Mouse (Mus musculus) ovary, postnatal 14 days (tissue): ENCODE measurements around the gene Serpina10.
"Not testable (repeated sequence)": the region's sequence is repeated elsewhere in the genome, so short reads cannot be mapped to it uniquely, and the experiment has no call there.

Experiments
- DNase-seq: peaks from one replicate; pipeline ENCODE4 v3.0.0; 2022; ENCODE audit warnings: low spot score

The Serpina10 gene

DNA sequence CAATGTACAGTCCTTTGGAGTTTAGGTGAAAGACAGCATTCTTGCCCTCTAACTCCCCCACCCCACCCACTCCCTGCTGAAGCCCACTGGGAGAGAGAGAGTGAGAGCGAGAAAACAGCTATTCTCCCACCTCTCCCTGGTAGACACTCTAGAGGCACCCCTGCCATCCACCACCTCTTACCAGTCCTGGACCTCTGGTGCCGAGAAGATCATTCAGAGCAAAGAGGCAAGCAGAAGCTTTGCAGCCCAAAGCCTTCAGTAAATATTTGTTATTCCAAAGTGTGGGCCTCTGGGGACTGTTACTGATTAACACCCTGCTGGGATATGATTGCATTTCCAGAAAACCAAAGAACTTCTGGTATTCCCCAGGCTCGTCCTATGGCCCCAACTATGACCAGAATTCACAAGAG lies at the start of gene Serpina10:
Gene Serpina10 (minus strand): TSS at position 242 of the 410 bp plus-strand sequence.
- DNase-seq = no peak

DNA sequence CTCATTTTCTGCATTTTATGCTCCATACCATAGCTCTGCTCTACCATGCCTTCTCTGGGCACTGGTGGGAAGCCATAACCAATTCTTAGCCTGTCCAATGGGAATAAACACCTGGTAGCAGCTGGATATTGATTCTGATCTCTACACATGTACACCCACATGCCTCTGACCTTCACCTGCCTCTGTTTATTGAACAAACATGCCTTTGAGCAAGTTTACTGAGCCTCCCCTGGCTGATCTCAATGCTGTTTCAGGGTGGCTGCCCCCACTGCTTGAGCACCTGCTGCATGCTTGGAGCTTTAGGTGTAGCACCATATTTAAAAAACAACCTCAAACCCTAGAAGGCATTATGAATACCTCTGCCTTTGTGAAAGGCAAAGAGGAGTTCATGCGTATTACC lies 48.6 kb upstream of the Serpina10 start:
- not testable (repeated sequence) for DNase-seq

DNA sequence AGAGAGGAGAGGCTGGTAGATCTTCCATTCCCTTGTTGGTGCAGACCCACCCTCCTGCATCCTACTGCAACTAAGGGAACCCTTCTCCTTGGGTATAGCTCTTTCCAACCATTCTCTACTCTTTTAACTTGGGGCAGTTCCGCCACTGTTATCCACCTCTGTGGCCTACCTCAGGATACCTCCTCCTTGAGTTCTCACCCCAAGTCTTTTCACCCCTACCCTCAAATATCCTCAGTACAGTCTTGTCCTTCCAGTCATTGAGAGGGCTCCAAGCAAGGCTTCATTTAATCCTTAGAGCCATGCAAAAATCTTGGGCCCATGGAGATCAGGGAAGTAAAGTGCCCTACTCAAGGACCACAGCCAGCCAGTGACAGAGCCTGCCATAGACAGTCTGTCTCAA lies 44.8 kb upstream of the Serpina10 start, which contains the start of gene Serpina16:
Gene Serpina16 (minus strand): TSS at position 101 of the 400 bp plus-strand sequence.
- DNase-seq = no peak

DNA sequence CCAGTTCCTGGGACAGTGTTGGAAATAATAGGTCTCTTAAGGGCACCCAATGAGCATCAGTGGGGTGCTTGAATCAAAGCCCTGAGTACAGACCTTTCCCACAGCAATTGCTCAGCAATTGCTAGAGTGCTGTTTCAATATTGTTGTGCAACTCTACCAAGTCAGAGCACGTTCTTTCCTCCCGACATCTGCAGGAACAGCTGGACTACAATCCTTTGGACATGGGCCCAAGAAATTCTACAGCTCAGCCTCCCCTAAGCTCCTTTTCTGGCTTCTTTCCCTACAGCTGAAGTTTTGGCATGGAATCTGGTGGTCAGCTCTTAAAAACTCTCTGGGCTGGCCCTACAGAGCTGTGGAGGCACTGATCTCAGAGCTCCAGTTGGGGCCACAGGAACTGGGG lies 41.9 kb upstream of the Serpina10 start:
- peak; percentile 51 for DNase-seq

DNA sequence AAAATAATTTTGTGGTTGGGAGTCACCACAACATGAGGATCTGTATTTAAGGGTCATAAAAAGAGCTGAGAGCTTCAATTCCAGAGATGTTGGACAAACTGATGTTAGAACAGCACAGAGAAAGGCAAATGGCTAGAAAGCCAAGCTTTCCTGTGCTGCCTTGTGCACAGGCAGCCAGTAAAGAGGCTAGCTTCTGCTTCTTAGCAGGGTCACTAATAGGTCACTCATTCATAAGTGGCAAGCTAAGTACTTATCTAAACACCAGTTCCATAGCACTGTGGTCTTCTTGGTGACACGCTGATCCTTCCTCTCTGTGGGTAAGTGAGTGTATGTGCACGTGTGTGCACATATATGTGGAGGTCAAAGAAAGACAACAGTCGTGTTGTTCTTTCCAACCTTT lies 40.2 kb upstream of the Serpina10 start:
- DNase-seq = no peak

DNA sequence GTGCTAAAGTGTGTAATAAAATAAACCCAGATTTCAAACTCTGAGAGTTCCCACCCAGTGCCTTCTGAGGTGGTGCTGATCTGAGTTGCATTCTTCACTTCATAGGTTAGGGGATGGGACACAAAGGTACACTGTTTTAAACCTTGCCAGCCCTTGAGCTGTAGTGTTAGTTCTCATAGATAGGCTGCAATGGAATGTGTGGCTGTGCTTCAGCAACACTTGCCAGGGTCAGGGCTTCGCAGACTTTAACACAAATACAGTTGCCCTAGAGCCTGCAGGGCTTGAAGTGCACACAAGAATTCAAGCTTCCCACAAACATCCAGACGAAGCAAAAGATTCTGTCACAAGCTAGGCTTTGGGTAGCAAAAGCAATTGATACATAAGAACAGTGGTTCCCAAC lies 39.7 kb upstream of the Serpina10 start:
- DNase-seq = no peak

DNA sequence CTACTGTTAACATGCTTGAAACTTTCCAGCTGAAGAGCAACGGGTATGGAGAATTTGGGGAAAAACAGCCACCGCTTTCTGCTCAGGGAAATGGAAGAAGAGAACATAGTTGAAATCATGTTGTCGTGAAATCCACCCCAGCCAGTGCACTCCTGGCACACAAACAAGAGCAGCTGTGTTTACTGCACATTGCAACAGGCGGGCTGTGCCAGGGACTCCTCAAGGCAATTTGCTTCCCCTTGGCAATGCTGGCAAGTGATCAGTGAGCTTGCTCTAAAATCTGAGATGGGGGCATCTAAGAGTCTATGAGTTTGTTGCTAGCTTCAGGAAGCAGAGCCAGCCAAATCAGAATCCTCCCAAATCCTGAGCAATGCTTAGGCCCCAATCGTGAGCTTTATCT lies 39.1 kb upstream of the Serpina10 start:
- DNase-seq = no peak

DNA sequence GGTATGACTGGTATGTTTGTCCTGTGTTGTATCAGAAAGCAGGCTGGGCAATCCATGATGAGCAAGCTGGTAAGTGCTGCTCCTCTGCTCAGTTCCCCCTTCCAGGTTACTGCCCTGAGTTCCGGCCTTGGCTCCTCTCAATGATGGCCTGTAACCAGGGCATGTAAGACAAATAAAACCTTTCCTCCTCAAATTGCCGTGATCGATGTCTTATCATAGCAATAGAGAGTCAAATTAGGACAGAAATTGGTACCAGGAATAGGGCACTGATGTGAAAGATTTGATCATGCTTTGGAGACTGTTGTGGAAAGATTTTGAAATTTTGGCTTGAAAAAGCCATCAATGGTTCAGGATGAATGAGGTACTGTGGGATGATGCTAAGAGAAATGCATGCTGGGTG lies 34.0 kb upstream of the Serpina10 start:
- DNase-seq = no peak

DNA sequence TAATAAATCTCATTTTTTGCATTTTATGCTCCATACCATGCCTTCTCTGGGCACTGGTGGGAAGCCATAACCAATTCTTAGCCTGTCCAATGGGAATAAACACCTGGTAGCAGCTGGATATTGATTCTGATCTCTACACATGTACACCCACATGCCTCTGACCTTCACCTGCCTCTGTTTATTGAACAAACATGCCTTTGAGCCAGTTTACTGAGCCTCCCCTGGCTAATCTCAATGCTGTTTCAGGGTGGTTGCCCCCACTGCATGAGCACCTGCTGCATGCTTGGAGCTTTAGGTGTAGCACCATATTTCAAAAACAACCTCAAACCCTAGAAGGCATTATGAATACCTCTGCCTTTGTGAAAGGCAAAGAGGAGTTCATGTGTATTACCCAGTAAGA lies 30.8 kb upstream of the Serpina10 start:
- not testable (repeated sequence) for DNase-seq

DNA sequence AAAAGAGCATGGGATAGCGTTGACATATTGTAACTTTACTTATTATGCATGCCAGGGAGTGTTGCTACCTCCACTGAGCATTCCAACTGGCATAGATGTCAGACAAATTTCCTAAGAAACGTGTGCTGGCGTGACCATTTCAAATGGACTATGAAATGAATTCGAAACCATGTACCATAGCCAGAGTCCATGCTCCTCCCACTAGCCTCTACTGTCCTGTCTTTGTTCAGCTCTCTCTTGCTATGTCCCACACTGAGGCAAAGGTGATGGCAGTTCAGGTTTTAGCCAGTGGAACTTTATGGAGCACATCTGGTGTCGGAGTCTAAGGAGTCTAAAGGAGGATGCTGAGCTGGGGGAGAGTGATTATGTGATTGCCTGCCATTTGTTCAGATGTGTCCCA lies 28.8 kb upstream of the Serpina10 start:
- DNase-seq = no peak

DNA sequence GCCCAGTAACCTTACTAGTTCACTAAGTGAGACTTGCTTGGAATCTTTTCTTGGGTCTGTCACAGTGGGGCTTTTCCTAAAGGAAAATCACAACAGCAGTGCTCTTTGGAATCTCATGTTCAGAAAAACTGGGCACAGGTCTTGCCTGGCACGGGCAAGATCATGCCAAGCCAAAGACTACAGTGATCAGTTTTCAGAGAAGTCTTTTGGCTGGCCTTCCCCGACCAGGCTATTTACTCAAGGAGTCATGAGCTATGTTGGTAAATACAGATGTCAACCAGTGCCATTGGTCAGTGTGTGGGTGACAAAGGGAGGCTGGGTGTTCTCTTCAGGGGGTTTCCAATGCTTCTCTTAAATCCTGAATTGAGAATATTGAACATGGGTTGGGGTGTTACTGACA lies 27.9 kb upstream of the Serpina10 start:
- DNase-seq = no peak

DNA sequence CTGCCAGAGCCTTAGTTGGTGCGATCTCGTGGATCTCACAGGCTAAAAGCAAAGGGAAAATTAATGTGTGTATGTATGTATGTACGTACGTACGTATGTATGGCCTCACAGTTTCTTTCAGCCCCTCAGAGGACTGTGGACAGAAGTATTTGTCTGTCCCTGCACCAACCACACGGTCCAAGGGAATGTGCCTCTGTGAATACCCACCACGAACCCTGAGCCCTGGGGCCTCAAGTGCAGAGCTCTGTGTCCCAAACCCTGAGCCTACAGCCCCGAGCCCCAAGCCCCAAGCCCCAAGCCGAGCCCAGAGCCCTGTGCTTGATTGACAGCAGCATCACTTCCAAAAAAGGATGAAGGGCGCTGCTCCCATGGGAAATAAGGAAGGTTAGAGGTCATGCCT lies 26.7 kb upstream of the Serpina10 start:
- no peak for DNase-seq

DNA sequence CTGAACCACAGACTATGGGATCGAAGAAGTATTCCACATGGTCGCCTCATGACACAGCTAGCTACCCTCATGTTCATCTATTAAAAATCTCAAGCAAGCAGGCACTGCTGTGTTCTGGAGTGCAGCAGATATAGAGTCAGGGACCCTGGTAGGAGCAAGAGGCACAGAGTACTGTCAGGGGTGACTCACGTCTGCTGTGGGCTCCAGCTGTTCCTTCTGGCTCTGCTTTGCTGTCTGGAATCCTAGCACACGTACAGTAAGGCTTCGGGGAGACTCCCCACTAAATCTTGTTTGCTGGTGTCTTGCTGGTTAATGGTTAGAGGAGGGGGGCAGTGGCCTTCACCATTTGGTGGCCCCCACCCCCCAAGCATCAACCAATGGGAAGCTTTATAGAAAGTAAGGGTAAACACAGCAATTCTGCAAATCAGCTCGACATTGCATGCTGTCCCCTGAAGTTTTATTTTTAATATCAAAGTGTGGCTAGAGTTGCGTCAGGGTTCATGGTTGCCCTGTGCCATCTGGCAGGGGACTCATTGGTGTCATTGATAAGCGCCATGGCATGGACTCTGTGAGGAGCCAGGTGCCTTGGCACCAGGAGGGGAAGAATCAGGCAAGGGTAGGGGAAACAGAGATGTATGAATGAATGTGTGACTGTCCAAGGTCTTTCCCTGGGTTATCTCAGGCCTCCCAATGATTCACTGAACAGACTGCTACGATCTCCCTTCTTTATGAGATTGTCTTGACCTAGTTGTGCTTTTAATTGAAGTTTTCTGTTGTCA lies 25.8 kb upstream of the Serpina10 start, which contains the start of gene Serpina6:
Gene Serpina6 (minus strand): TSS at position 365 of the 779 bp plus-strand sequence.
- no peak for DNase-seq

DNA sequence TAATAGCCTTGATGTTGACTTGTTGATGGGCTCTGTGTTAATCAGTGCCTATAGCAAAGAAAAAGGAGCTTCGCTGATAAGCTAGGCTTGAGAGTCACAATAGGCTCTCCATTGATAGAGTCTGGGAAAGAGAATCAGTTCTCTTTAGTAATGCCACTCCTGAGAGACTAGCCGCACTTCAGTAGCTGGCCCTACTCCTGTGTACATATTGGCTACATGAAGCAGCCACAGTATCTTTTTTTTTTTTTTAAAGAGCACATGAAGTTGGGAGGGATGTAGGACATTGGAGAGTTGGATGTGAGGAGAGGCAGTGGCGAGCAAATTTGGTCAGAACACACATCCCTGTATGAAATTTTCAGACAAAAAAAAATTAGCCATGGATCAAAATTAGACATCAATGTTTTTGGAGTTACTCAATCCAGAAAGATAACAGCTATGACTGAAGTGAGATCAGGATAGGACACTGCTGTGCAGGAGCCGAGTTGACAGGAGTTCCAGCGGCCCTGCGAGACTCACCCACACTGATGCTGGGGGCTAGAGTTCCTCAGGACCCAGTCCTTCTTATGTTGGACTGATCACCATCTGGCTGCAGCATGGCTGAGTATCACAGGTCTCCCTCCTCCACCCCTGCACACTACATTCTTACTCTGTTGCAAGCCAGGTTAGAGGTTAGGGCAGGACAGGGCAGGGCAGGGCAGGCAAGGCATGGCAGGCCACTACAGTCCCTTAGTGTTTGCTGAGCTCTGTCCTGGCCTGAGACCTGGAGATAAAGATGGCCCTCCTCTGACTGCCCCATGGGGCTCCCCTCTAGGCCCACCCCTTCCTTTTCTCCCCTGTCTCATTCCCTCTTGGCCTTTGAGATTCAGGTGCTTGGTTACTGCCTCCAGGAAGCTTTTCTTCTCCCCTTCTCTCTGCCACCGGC lies 24.1 kb upstream of the Serpina10 start:
- DNase-seq = no peak

DNA sequence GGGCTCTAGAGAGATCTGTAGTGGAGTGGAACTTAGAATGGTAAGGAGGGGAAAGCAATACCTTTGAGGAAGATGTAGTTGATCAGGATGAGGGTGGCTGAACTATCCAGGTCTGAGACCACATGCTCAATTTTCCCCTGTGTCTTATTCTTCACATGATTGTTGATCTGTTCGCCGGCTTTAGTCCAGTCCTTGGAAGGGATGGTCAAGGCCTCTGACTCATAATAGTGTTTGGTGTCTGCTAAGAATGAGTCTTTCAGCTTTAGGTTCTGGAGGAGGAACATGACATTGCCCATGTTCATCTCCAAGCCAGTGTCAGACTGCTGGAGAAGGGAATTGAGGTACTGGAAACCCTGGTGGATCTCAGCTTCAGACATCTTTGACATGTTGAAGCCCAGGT lies 22.6 kb upstream of the Serpina10 start:
- DNase-seq = no peak

DNA sequence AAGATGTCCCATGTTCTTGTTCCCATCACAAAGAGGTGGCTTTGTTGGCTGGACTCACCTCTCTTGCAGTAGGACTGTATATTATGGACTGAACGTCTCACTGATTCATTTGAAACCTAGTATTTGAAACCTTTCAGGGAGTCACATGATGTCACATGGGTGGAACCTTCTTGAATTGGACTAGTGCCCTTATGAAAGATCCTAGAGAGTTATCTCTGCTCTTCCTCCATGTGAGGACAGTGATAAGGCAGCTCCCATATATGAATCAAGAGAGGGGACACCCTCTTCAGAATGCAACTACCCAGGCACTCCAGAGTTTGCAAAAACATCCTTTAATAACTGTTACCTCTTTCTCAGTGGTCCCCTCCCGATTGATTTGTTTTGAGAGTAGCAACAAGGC lies 15.1 kb upstream of the Serpina10 start:
- no peak for DNase-seq

DNA sequence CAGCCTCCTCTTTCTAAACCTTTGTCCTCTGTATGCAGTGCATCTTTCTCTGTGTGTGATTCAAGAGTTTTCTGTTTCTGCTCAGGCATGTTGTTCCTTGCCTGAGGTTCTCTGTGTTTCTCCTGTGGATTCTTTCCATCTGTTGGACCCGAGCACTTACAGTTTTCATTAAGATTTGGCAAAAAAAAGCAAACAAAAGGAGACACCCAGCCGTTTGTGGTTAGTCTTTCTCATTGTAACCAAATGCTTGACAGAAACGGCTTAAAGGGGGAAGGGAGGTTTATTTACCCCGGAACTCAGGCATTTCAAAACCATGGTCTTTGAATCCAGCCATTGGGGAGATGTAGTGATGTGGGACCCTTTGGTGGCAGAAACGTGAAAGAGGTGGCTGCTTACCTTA lies 13.4 kb upstream of the Serpina10 start:
- DNase-seq = no peak

DNA sequence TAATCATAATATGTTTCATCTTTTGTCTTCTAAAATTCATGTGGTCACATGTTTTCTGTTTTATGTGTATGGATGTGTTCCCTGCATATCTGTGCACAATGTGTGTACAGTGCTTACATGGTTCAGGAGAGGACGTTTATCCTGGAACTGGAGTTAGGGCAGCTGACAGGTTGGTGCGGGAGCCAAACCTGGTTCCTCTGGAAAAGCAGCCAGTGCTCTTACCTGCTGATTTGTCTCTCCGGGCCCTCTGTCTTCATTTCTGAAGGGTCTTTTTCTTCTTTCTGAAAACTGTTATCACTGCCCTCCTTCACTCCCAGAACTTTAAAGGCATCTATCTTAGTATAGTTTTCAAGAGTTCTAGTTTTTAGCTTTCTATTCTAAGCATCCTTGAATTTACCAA lies 12.6 kb upstream of the Serpina10 start:
- no peak for DNase-seq

DNA sequence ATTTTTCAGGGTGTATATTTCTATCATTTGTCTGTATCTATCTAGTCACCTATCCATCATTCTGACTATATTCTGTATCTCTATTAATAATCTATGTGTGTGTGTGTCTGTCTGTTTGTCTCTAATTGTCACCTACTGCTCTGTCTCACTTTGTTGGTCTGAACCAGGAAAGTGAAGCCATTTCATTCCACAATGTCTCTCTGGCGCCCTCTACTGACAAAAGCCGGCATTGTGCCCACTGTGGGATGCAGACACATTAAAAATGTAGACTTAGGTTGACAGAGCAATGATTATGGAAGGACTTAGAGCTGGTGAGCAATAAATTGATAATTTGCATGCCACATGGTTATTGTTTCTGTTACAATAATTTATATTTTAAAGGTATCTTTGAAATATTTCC lies 12.1 kb upstream of the Serpina10 start:
- peak; percentile 87 for DNase-seq

DNA sequence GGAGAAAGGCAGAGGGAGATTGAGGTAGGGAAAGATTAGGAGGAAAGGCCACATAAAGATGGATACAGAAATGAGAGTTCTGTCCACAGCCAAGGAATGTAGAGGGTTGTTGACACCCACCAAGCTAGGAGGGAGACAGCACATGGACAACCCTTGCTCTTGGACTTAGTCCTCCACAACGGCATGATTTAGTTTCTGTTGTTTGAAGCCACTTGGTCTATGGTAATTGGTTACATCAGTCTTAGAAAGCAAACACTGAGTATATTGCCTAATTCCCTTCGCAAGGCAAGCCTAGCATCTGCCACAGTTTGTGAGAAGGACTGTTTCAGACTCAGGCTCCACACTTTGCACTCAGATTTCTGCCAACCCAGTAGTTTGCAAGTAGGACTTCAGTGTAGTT lies 4.6 kb upstream of the Serpina10 start:
- no peak for DNase-seq

DNA sequence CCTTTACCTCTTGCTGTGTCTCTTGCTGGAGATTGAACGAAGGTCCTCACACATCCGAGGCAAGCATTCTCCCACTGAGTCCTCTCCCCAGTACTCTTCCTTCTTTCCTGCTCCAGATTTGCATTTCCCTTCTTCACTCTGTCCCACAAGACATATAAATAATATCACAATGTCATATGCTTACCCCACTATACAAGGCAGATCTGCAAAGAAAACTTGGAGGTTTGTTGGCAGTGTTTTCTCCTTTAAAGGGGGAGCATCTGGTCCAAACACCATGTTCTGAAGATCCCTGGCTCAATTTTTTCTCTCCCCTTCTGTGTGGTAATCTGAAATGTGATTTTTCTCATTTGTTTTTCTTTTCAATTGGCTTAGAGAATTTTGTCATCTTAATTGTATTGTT lies 3.2 kb upstream of the Serpina10 start:
- DNase-seq = no peak

DNA sequence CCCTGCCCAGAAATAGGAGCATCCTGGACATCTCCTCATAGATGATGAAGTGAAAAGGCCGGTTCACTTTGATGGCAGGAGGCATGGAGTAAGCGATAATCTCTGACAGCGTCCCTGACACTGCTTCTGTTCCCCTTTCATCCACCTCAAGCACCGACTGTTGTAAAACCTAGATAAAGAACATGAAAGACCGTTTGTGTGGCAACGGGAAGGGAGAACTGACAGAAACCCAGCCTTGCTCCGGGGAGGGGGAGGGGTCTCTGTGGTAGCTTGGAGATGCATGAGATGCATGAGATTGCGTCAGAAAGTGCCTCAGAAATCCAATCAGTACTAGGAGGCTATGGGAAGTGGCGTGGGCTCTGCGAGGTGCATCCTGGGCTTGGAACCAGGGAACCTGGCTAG lies 14.4 kb downstream of the Serpina10 start:
- no peak for DNase-seq

DNA sequence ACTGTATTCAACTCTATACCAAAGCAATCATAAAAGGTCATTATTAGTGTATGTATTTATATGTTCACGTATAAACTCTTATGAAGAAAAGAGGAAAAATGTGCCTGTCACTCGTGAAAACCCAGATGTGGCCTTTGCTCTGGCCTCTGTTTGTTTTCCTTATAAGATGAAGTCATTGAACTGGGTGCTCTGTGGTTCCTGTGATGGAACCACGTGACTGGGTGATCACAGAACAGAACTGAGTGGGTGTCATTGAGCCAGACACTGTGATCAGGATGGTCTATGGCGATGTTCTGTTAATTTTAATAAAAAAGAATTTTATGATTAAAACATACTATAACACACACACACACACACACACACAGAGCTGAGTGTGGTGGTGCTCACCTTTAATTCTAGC lies 15.5 kb downstream of the Serpina10 start:
- DNase-seq = no peak
